Mouse (Mus musculus) neural tube, embryonic 11.5 days (tissue): ENCODE measurements around the gene Mrps5. TPM values are rescaled to one million over a fixed set of nuclear protein-coding genes. Genes with fewer than 3 reads are reported as not detected.
A peak's percentile ranks its signal among the peaks of the same experiment; 100 is the strongest.
"Not testable (repeated sequence)": the region's sequence is repeated elsewhere in the genome, so short reads cannot be mapped to it uniquely, and the experiment has no call there.

Experiments
- ATAC-seq: fragments of 200-750 bp; cut with Nextera tagmentation; 2 replicates; pipeline ENCODE4 v1.8.0; 2017; ENCODE audit warnings: moderate number of reproducible peaks, mild to moderate bottlenecking, moderate TSS enrichment, moderate library complexity; ENCODE audit not compliant: insufficient read depth, low FRiP score, low TSS enrichment
- DNase-seq: peaks from one replicate; pipeline ENCODE4 v3.0.0-alpha.2; 2015; ENCODE audit warnings: low spot score
- H3K27ac ChIP-seq: fragments of 300-500 bp; sonication (generic); 2 replicates; pipeline ENCODE4 v1.5.1; 2014; ENCODE audit warnings: low read depth, mild to moderate bottlenecking, low read length
- H3K27me3 ChIP-seq: fragments of 300-500 bp; sonication (generic); 2 replicates; pipeline ENCODE4 v1.6.1; 2014; ENCODE audit warnings: mild to moderate bottlenecking, low read length, mixed read lengths; ENCODE audit not compliant: control insufficient read depth, insufficient read depth
- H3K36me3 ChIP-seq: fragments of 300-500 bp; sonication (generic); 2 replicates; pipeline ENCODE4 v1.6.1; 2014; ENCODE audit warnings: mild to moderate bottlenecking, low read length, moderate library complexity, mixed read lengths; ENCODE audit not compliant: control insufficient read depth, insufficient read depth
- H3K4me1 ChIP-seq: fragments of 300-500 bp; sonication (generic); 2 replicates; pipeline ENCODE4 v1.6.1; 2014; ENCODE audit warnings: low read length, mixed read lengths; ENCODE audit not compliant: control insufficient read depth, insufficient read depth
- H3K4me2 ChIP-seq: fragments of 300-500 bp; sonication (generic); 2 replicates; pipeline ENCODE4 v1.6.1; 2014; ENCODE audit warnings: low read depth, mild to moderate bottlenecking, moderate library complexity
- H3K4me3 ChIP-seq: fragments of 300-500 bp; sonication (generic); 2 replicates; pipeline ENCODE4 v1.5.1; 2014; ENCODE audit warnings: low read depth, low read length
- H3K9ac ChIP-seq: fragments of 300-500 bp; sonication (generic); 2 replicates; pipeline ENCODE4 v1.6.1; 2014; ENCODE audit warnings: mild to moderate bottlenecking, low read length
- H3K9me3 ChIP-seq: fragments of 300-500 bp; sonication (generic); 2 replicates; pipeline ENCODE4 v1.6.1; 2016; ENCODE audit warnings: low read length; ENCODE audit not compliant: control insufficient read depth
- WGBS: fragments of 180-500 bp; shearing (Covaris S2); extraction: QIAGEN DNeasy Blood & Tissue Kit; methylation state at CpG from one replicate; pipeline ENCODE4 v1.1.7; 2014; 5-methylcytosine and 5-hydroxymethylcytosine counted together
- polyA plus RNA-seq: library from polyadenylated mRNA; unstranded; fragments of >200 nt; fragmentation: Nextera tagmentation; extraction: Ambion mirVana; gene quantifications from 2 replicates; pipeline ENCODE4 v1.2.1, GENCODE M21; 2014

The Mrps5 gene
- polyA plus RNA-seq, 1 experiment from 2014 or later = 154 TPM

DNA sequence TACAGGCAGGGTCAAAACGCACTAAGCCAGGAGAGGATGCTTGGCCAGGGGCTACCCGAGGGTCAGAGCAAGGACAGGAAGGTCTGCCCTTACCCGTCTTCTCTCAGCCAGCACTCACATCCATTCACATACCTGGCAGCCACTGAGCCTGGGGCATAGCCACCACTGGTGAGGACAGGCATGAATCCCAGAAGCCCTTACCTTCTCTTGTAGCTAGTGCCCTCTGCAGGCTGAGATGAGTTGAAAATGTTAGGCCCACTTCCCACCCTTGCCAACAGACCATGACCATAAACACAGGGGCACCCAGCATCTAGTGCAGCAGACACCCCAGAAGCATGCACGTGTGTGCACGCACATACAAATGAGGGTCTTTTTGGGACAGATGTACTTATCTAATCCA is 35.9 kb upstream of the Mrps5 start:
- H3K27me3 ChIP-seq = no peaks in the 10 kb centered on the region
- no peaks in the 10 kb centered on the region for H3K36me3 ChIP-seq
- ATAC-seq (no peak), DNase-seq (no peak)
- 46% methylated on average over 5 of the region's 5 CpGs for WGBS
- H3K27ac ChIP-seq = no peak overlapping the region
- no peak overlapping the region for H3K4me2 ChIP-seq
- H3K4me3 ChIP-seq = no peak overlapping the region
- no peak overlapping the region for H3K9ac ChIP-seq
- no peaks in the 10 kb centered on the region for H3K4me1 ChIP-seq
- H3K9me3 ChIP-seq = no peaks in the 10 kb centered on the region

DNA sequence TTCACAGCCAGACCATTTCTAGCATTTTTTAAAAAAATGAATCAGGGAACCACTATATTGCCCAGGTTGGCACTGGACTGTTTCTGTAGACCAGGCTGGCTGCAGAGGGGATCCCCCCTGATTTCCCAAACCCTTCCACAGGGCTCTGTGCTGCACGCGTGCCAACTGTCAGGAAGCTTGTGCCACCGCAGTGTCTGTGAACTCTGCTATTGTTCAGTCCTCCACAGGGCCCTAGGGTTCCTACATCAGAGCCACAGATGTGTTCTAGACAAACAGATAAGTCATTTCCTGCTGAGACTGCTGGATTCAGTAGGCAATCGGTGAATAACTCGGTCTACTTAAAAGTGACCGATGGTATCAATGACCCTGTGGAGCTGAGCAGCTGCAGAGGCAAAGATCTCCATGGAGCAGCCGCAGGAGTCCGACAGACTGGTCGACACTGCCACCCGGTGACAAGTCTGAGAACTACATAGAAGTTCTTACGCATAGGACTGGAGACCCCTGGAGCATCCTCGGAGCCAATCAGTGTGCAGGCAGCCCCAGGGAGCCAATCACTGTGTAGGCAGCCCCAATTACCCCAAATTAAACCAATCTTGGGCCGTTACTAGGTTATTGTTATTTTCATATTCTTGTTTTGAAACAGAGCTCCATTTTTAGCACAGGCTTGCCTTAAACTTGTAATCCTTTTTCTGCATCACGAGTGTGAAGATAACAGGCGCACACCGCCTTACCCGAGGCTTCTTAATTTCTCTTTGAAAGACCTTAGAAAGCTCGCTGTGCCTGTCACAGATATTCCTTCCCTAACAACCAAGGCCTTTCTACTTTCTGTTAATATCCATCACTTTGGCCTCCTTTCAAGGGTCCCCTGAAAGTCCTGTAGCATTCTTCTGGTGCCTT is 27.7 kb upstream of the Mrps5 start:
- ATAC-seq (peak; percentile 99), DNase-seq (peak; percentile 88)
- H3K4me3 ChIP-seq = peak overlapping the region; percentile 17; the same call in 1 of the 2 replicates
- 14% methylated on average over 18 of the region's 18 CpGs for WGBS
- no peaks in the 10 kb centered on the region for H3K27me3 ChIP-seq
- no peaks in the 10 kb centered on the region for H3K4me1 ChIP-seq
- H3K9me3 ChIP-seq = no peaks in the 10 kb centered on the region
- no peak overlapping the region; the same call in 1 of the 2 replicates for H3K9ac ChIP-seq
- no peak overlapping the region for H3K27ac ChIP-seq
- no peaks in the 10 kb centered on the region for H3K36me3 ChIP-seq
- peak overlapping the region; percentile 38 for H3K4me2 ChIP-seq

DNA sequence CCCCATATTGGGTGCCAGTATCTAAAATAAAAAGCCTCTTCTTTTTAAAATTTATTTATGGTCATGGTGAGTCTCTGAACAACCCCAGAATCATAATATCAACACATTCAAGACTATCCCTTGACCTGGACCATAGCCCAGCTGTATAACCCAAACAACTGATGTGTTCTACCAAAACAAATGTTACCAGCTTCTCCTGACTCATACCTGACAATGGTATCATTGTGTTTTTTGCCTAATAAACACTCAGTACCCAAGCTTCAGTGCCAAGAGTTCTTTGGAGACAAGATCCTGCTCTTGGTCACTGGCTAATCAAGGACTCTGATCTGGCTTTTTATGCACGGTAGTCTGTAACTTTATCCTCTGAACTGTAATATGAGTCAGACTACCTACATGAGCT is 13.7 kb upstream of the Mrps5 start:
- DNase-seq = no peak
- Histone ChIP-seq H3K4me3 (no peak overlapping the region), H3K4me1 (no peaks in the 10 kb centered on the region), H3K27me3 (no peaks in the 10 kb centered on the region), H3K9me3 (no peaks in the 10 kb centered on the region), H3K36me3 (peaks cover 4% of the 10 kb centered on the region; the same call in 1 of the 2 replicates), H3K27ac (no peak overlapping the region), H3K4me2 (no peak overlapping the region), H3K9ac (no peak overlapping the region)
- 79% methylated on average over 1 of the region's 1 CpGs for WGBS
- ATAC-seq = no peak

DNA sequence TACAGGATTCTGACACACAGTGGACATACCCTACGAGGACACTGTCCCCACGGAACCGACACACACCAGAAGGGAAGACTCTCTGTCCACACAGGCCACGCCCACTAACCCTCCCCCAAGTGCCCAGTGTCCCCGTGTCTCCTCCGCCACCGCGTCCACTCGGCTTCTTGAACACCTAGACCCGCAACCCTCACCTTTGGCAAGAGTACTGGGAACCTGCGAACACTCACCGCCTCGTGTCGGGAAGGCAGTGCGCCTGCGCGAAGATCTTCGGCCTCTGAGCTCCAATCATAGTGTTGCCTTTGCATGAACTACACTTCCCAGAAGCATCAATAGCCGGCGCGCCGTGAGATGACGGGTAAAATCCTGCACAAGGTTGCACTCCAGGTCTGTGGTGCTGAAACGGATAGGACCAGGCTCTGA is 2.6 kb upstream of the Mrps5 start:
- H3K4me3 ChIP-seq = peak overlapping the region; percentile 52
- under 1% methylated on average over 24 of the region's 24 CpGs for WGBS
- H3K36me3 ChIP-seq = 0 out of 2 replicates have a peak, but pooled peaks cover 3% of the 10 kb centered on the region
- H3K27ac ChIP-seq = no peak overlapping the region
- 0 out of 2 replicates have a peak, but pooled peaks cover 6% of the 10 kb centered on the region for H3K4me1 ChIP-seq
- peak overlapping the region; percentile 61 for H3K9ac ChIP-seq
- peak; percentile 92 for DNase-seq
- ATAC-seq = peak; percentile 81
- H3K27me3 ChIP-seq = no peaks in the 10 kb centered on the region
- H3K9me3 ChIP-seq = no peaks in the 10 kb centered on the region
- H3K4me2 ChIP-seq = peak overlapping the region; percentile 55

DNA sequence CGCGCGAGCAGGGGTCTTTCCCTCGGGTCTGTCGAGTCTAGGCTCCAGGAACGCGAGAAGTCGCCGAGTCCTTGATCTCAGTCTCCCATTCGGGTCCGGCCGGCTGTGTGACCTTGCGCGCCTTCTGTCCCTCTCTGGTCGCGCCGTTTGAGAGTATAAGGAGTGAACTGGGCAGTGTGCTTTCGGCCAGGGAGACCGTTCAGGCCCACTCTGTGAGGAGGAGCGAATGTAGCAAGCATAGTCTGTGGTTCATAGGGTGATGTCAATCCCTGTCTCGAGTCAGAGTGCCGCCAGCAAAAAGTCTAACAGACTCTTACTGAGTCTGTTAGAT is 457 bp downstream of the Mrps5 start:
- Histone ChIP-seq H3K27me3 (no peaks in the 10 kb centered on the region), H3K9ac (peak overlapping the region; percentile 88), H3K36me3 (no peaks in the 10 kb centered on the region), H3K9me3 (no peaks in the 10 kb centered on the region), H3K27ac (no peak overlapping the region), H3K4me1 (0 out of 2 replicates have a peak, but pooled peaks cover 6% of the 10 kb centered on the region), H3K4me3 (peak overlapping the region; percentile 56), H3K4me2 (peak overlapping the region; percentile 62)
- no peak for ATAC-seq
- WGBS = under 1% methylated on average over 22 of the region's 22 CpGs
- DNase-seq = no peak

DNA sequence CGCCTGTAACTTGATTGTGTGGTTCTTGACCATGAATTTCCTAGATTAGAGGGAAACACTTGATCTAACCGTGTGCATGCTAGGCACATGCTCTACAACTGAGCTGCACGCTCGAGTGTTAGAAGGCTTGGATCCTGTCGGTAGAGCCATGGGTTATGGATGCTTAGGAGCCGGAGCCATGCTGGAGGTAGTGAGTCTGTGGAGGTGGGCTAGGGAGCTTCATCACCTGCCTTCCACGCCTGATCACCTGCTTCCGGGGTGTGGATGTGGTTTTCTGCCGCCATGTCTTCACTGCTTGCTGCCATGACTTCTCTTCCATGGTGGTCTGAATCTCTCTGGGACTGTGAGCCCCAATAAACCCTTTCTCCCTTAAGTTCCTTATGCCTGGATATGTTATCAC is 1.9 kb downstream of the Mrps5 start:
- 0 out of 2 replicates have a peak, but pooled peaks cover 6% of the 10 kb centered on the region for H3K4me1 ChIP-seq
- no peaks in the 10 kb centered on the region for H3K27me3 ChIP-seq
- no peak for DNase-seq
- no peaks in the 10 kb centered on the region for H3K9me3 ChIP-seq
- no peak overlapping the region for H3K9ac ChIP-seq
- H3K4me2 ChIP-seq = no peak overlapping the region
- H3K27ac ChIP-seq = no peak overlapping the region
- ATAC-seq = no peak
- H3K4me3 ChIP-seq = no peak overlapping the region
- H3K36me3 ChIP-seq = no peaks in the 10 kb centered on the region
- WGBS = 92% methylated on average over 9 of the region's 9 CpGs

DNA sequence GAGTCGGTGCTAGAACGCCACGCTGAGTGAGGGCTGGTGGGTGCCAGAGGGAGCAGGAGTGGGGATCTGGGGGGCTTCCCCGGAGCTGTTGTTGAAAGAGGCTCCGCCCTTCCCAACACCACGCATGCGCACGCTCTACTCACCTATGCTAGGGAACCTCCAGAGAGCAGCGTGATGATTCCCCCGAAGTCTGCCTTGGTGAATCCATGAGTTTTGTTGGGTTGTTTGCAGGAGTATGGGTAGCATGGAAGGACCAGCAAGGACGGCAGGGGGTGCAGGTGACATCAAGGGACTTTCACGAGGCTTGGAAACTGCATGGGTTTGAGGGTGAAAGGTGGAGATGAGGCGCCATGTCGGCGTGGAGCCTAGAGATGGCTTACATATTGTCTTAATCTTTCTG is 3.2 kb downstream of the Mrps5 start:
- 85% methylated on average over 15 of the region's 15 CpGs for WGBS
- DNase-seq (no peak), ATAC-seq (no peak)
- H3K4me2 ChIP-seq = no peak overlapping the region
- H3K9me3 ChIP-seq = no peaks in the 10 kb centered on the region
- H3K27ac ChIP-seq = no peak overlapping the region
- 0 out of 2 replicates have a peak, but pooled peaks cover under 1% of the 10 kb centered on the region for H3K36me3 ChIP-seq
- no peaks in the 10 kb centered on the region for H3K27me3 ChIP-seq
- H3K9ac ChIP-seq = no peak overlapping the region
- 0 out of 2 replicates have a peak, but pooled peaks cover 6% of the 10 kb centered on the region for H3K4me1 ChIP-seq
- no peak overlapping the region for H3K4me3 ChIP-seq

DNA sequence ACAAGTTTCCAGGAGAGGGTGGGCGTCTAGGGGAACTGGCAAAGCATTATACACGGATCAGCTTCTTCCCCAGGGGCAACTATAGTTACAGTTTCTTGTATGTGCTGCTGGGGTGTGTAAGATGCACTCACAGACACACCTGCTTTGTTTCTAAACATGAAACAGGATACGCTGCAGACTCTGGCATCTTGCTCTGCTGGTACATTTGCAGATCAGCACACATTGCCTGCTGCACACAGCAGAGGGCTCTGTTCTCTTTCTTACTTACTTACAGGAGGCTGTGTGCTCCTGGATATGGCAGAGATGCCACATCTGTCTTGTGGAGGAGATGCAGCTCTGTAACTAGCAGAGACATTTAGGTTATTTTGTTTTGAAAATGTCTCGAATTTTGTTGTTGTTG is 3.8 kb downstream of the Mrps5 start:
- H3K4me3 ChIP-seq = no peak overlapping the region
- H3K9me3 ChIP-seq = no peaks in the 10 kb centered on the region
- no peak overlapping the region for H3K9ac ChIP-seq
- 76% methylated on average over 4 of the region's 4 CpGs for WGBS
- H3K27me3 ChIP-seq = no peaks in the 10 kb centered on the region
- DNase-seq (no peak), ATAC-seq (no peak)
- H3K36me3 ChIP-seq = 0 out of 2 replicates have a peak, but pooled peaks cover 2% of the 10 kb centered on the region
- H3K4me2 ChIP-seq = no peak overlapping the region
- H3K27ac ChIP-seq = no peak overlapping the region
- 0 out of 2 replicates have a peak, but pooled peaks cover 6% of the 10 kb centered on the region for H3K4me1 ChIP-seq

DNA sequence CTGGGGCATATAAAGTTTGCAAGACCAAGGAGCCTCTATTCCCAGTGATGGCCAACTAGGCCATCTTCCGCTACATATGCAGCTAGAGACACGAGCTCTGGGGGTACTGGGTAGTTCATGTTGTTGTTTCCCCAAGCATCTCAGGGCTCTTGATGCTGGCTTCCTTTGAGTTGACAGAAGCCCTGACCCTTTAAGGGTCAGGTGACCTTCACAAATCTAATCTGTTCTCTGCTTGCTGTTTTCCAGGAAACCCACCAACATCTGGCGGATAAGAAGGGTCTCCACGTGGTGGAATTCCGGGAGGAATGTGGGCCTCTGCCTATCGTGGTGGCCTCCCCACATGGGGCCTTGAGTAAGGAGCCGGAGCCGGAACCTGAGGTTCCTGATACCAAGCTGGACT is 16.4 kb downstream of the Mrps5 start:
- H3K36me3 ChIP-seq, H3K4me1 ChIP-seq, ATAC-seq, DNase-seq, H3K27me3 ChIP-seq, H3K4me2 ChIP-seq, H3K4me3 ChIP-seq, H3K27ac ChIP-seq, H3K9me3 ChIP-seq, H3K9ac ChIP-seq: not testable (repeated sequence)
- WGBS = 85% methylated on average over 5 of the region's 8 CpGs
